Mouse (Mus musculus): ENCODE measurements around the gene Evx1.

Evx1 gene

GRCm38 (mm10) chr6:52313391-52314303 is at the start of gene Evx1:
Gene Evx1, plus strand, starts transcription at chr6:52313498.
- no peak for DNase-seq (ENCODE audit: low read depth)

GRCm38 (mm10) chr6:52264106-52264790 is 49.0 kb upstream of the Evx1 start:
- DNase-seq (ENCODE audit: low read depth): no peak

GRCm38 (mm10) chr6:52265306-52265912 is 47.9 kb upstream of the Evx1 start:
- no peak for DNase-seq (ENCODE audit: low read depth)

GRCm38 (mm10) chr6:52265913-52266665 is 47.2 kb upstream of the Evx1 start:
- no peak for DNase-seq (ENCODE audit: low read depth)

GRCm38 (mm10) chr6:52266666-52266985 is 46.7 kb upstream of the Evx1 start:
- DNase-seq (ENCODE audit: low read depth): no peak

- no peak for DNase-seq (ENCODE audit: low read depth)
Measured at GRCm38 (mm10) chr6:52267221-52267620, 46.1 kb upstream of the Evx1 start.

- DNase-seq (ENCODE audit: low read depth): no peak
Measured at GRCm38 (mm10) chr6:52267691-52268090, 45.6 kb upstream of the Evx1 start.

GRCm38 (mm10) chr6:52268341-52268740 is 45.0 kb upstream of the Evx1 start:
- no peak for DNase-seq (ENCODE audit: low read depth)

- DNase-seq (ENCODE audit: low read depth): no peak
Measured at GRCm38 (mm10) chr6:52268756-52269155, 44.5 kb upstream of the Evx1 start.

- peak; percentile 62 for DNase-seq (ENCODE audit: low read depth)
Measured at GRCm38 (mm10) chr6:52270494-52271480, 42.5 kb upstream of the Evx1 start.

GRCm38 (mm10) chr6:52272766-52273655 is 40.3 kb upstream of the Evx1 start:
- DNase-seq (ENCODE audit: low read depth): no peak

GRCm38 (mm10) chr6:52273656-52274280 is 39.5 kb upstream of the Evx1 start:
- DNase-seq (ENCODE audit: low read depth): no peak

- DNase-seq (ENCODE audit: low read depth): no peak
Measured at GRCm38 (mm10) chr6:52274576-52274975, 38.7 kb upstream of the Evx1 start.

GRCm38 (mm10) chr6:52275563-52276280 is 37.6 kb upstream of the Evx1 start:
- no peak for DNase-seq (ENCODE audit: low read depth)

- no peak for DNase-seq (ENCODE audit: low read depth)
Measured at GRCm38 (mm10) chr6:52276382-52276781, 36.9 kb upstream of the Evx1 start.

- no peak for DNase-seq (ENCODE audit: low read depth)
Measured at GRCm38 (mm10) chr6:52276920-52277319, 36.4 kb upstream of the Evx1 start.

GRCm38 (mm10) chr6:52281084-52281483 is 32.2 kb upstream of the Evx1 start:
- DNase-seq (ENCODE audit: low read depth): no peak

GRCm38 (mm10) chr6:52283896-52284295 is 29.4 kb upstream of the Evx1 start:
- DNase-seq (ENCODE audit: low read depth): no peak

GRCm38 (mm10) chr6:52290186-52290585 is 23.1 kb upstream of the Evx1 start:
- DNase-seq (ENCODE audit: low read depth): no peak
